Comparison of ENCODE assay signal across 28 mouse cellular contexts in the genomic region with DNA sequence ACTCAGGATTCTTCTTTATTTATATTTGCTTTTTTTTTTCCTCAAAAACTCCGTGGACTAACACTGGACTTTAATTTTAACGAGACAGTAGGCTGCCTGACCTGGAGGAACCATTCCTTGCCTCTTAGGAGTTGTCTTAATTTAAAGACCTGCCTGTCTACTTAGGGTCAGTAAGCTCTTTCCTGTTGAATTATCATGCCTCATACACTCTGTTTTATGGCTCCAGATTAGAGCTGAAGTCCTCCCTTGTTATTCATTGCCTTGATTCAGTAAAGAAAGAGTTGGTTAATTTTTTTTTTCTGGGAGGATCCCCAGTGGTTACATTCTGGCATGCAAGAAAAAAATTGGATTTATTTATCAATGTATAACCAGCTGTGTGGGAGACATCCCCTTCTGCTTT.
DNase-seq lines count a peak whose midpoint lies in the region; ATAC-seq and TF ChIP-seq lines count a peak whose summit lies in the region.
"Had no signal": no experiment of that assay in that cellular context is flagged by ENCODE, and none has a peak within 500 bp of the region (broad histone marks: within the 10 kb centered on the region; RNA-seq: fewer than 3 reads in every experiment).

No protein-coding gene starts in this region.

- DNase-seq in kidney, adult 2 months = peak; percentile 35
- DNase-seq in kidney, postnatal 25 days = no peak
- no peak for DNase-seq in kidney, postnatal 4 days
- no peak for DNase-seq in kidney, postnatal 10 days
- DNase-seq in midbrain, embryonic 11.5 days (ENCODE audit: low spot score, missing footprints) = peak; percentile 39
- DNase-seq in midbrain, embryonic 14.5 days = no peak
- DNase-seq: adrenal gland, adult 2 months; adrenal gland, postnatal 10 days; adrenal gland, postnatal 25 days; B cell, adult 2 months; cerebellum, adult 11 months; cerebellum, adult 18-20 months; cerebellum, adult 8-10 months; cerebellum, adult 9-11 months; cerebellum, postnatal 14 days; cerebellum, postnatal 36 days; embryo, embryonic 11 days had no signal

- H3K4me2 ChIP-seq in kidney, embryonic 14.5 days (replicated peaks; ENCODE audit: low read depth, low read length) = no peak overlapping the region
- peak overlapping the region; percentile 8; the same call in 1 of the 2 replicates for H3K4me2 ChIP-seq in kidney, embryonic 16.5 days (replicated peaks; ENCODE audit: low read depth, low read length)
- H3K4me2 ChIP-seq in midbrain, embryonic 11.5 days = no peak overlapping the region
- no peak overlapping the region for H3K4me2 ChIP-seq in midbrain, embryonic 14.5 days (ENCODE audit: low read length)
- H3K4me2 ChIP-seq: embryonic facial prominence, embryonic 13.5 days; embryonic facial prominence, embryonic 15.5 days; forebrain, embryonic 12.5 days had no signal

- H3K9ac ChIP-seq in kidney, embryonic 14.5 days (ENCODE audit: low read depth, low read length) = no peak overlapping the region
- H3K9ac ChIP-seq in kidney, embryonic 16.5 days (replicated peaks; ENCODE audit: low read length) = no peak overlapping the region
- H3K9ac ChIP-seq in midbrain, embryonic 11.5 days (ENCODE audit: low read length) = no peak overlapping the region
- no peak overlapping the region for H3K9ac ChIP-seq in midbrain, embryonic 14.5 days (replicated peaks; ENCODE audit: low read length)
- H3K9ac ChIP-seq: embryonic facial prominence, embryonic 13.5 days; embryonic facial prominence, embryonic 15.5 days; forebrain, embryonic 12.5 days had no signal

- peak; percentile 49; the same call in 1 of the 2 replicates for ATAC-seq in kidney, embryonic 14.5 days (ENCODE audit: low FRiP score, low TSS enrichment)
- peak; percentile 74 for ATAC-seq in kidney, embryonic 16.5 days (ENCODE audit: low FRiP score, low TSS enrichment)
- ATAC-seq in midbrain, embryonic 11.5 days (ENCODE audit: low FRiP score) = no peak
- no peak for ATAC-seq in midbrain, embryonic 14.5 days (ENCODE audit: low FRiP score, low TSS enrichment)
- ATAC-seq: CD4-positive, CD25-positive, alpha-beta regulatory T cell, adult 4 months; forebrain, embryonic 14.5 days had no signal

- no peak for TF ChIP-seq POLR2A in kidney, adult 2 months (IDR thresholded peaks at IDR 0.05; ENCODE audit: low read depth, low read length)

- H3K9me3 ChIP-seq in kidney, embryonic 14.5 days (ENCODE audit: control insufficient read depth, low read length) = no peaks in the 10 kb centered on the region
- no peaks in the 10 kb centered on the region for H3K9me3 ChIP-seq in kidney, embryonic 16.5 days (ENCODE audit: low read length)
- H3K9me3 ChIP-seq in midbrain, embryonic 11.5 days (ENCODE audit: control insufficient read depth, low read length) = no peaks in the 10 kb centered on the region
- no peaks in the 10 kb centered on the region for H3K9me3 ChIP-seq in midbrain, embryonic 14.5 days (ENCODE audit: control insufficient read depth, low read length)
- H3K9me3 ChIP-seq: embryonic facial prominence, embryonic 13.5 days; embryonic facial prominence, embryonic 15.5 days; forebrain, embryonic 10.5 days; forebrain, embryonic 12.5 days; G1E had no signal

- no peaks in the 10 kb centered on the region for H3K36me3 ChIP-seq in kidney, adult 2 months (ENCODE audit: control insufficient read depth, insufficient read depth, low read length)
- no peaks in the 10 kb centered on the region for H3K36me3 ChIP-seq in kidney, embryonic 14.5 days (ENCODE audit: control insufficient read depth, insufficient read depth, low read length)
- no peaks in the 10 kb centered on the region for H3K36me3 ChIP-seq in kidney, embryonic 16.5 days (ENCODE audit: insufficient read depth, low read length)
- H3K36me3 ChIP-seq in midbrain, embryonic 11.5 days (ENCODE audit: control insufficient read depth, insufficient read depth, low read length) = no peaks in the 10 kb centered on the region
- no peaks in the 10 kb centered on the region for H3K36me3 ChIP-seq in midbrain, embryonic 14.5 days (ENCODE audit: control insufficient read depth, insufficient read depth, low read length)
- H3K36me3 ChIP-seq: embryonic facial prominence, embryonic 13.5 days; embryonic facial prominence, embryonic 15.5 days; forebrain, embryonic 10.5 days; forebrain, embryonic 12.5 days; G1E had no signal

- H3K27me3 ChIP-seq in kidney, adult 2 months (replicated peaks; ENCODE audit: control insufficient read depth, insufficient read depth, low read length) = no peaks in the 10 kb centered on the region
- no peaks in the 10 kb centered on the region for H3K27me3 ChIP-seq in kidney, embryonic 14.5 days (ENCODE audit: control insufficient read depth, insufficient read depth, low read length)
- H3K27me3 ChIP-seq in kidney, embryonic 16.5 days (ENCODE audit: insufficient read depth, low read length) = no peaks in the 10 kb centered on the region
- H3K27me3 ChIP-seq in midbrain, embryonic 11.5 days (ENCODE audit: control insufficient read depth, insufficient read depth, low read length) = no peaks in the 10 kb centered on the region
- H3K27me3 ChIP-seq in midbrain, embryonic 14.5 days (ENCODE audit: control insufficient read depth, insufficient read depth, low read length) = no peaks in the 10 kb centered on the region
- H3K27me3 ChIP-seq: CH12.LX; embryonic facial prominence, embryonic 13.5 days; embryonic facial prominence, embryonic 15.5 days; forebrain, embryonic 12.5 days had no signal

- WGBS in kidney, adult 2 months = 13% methylated on average over 2 of the region's 2 CpGs
- 11% methylated on average over 2 of the region's 2 CpGs for WGBS in kidney, embryonic 14.5 days
- WGBS in kidney, embryonic 16.5 days = 13% methylated on average over 2 of the region's 2 CpGs
- WGBS in midbrain, embryonic 11.5 days = 74% methylated on average over 2 of the region's 2 CpGs
- 64% methylated on average over 2 of the region's 2 CpGs for WGBS in midbrain, embryonic 14.5 days

- H3K27ac ChIP-seq in kidney, adult 2 months (ENCODE audit: insufficient read depth, low read depth, low read length) = no peak overlapping the region
- no peak overlapping the region for H3K27ac ChIP-seq in kidney, embryonic 14.5 days (ENCODE audit: low read depth, low read length)
- H3K27ac ChIP-seq in kidney, embryonic 16.5 days (ENCODE audit: low read length) = peak overlapping the region; percentile 41; the same call in 1 of the 2 replicates
- H3K27ac ChIP-seq in midbrain, embryonic 11.5 days (ENCODE audit: low read depth, low read length) = no peak overlapping the region
- no peak overlapping the region for H3K27ac ChIP-seq in midbrain, embryonic 14.5 days (replicated peaks; ENCODE audit: low read depth, low read length)
- H3K27ac ChIP-seq: embryonic facial prominence, embryonic 13.5 days; embryonic facial prominence, embryonic 15.5 days; forebrain, embryonic 10.5 days; forebrain, embryonic 12.5 days had no signal

- no peaks in the 10 kb centered on the region for H3K4me1 ChIP-seq in kidney, adult 2 months (ENCODE audit: control insufficient read depth, insufficient read depth, low read length)
- H3K4me1 ChIP-seq in kidney, embryonic 14.5 days (ENCODE audit: control insufficient read depth, insufficient read depth, low read length) = no peaks in the 10 kb centered on the region
- no peaks in the 10 kb centered on the region for H3K4me1 ChIP-seq in kidney, embryonic 16.5 days (ENCODE audit: insufficient read depth, low read length)
- H3K4me1 ChIP-seq in midbrain, embryonic 11.5 days (ENCODE audit: control insufficient read depth, insufficient read depth, low read length) = no peaks in the 10 kb centered on the region
- no peaks in the 10 kb centered on the region for H3K4me1 ChIP-seq in midbrain, embryonic 14.5 days (ENCODE audit: control insufficient read depth, insufficient read depth, low read length)
- H3K4me1 ChIP-seq: embryonic facial prominence, embryonic 13.5 days; embryonic facial prominence, embryonic 15.5 days; forebrain, embryonic 10.5 days; forebrain, embryonic 12.5 days had no signal

- H3K4me3 ChIP-seq in kidney, adult 2 months (ENCODE audit: insufficient read depth, low read depth, low read length) = no peak overlapping the region
- H3K4me3 ChIP-seq in kidney, embryonic 14.5 days (ENCODE audit: low read length) = no peak overlapping the region
- H3K4me3 ChIP-seq in kidney, embryonic 16.5 days (ENCODE audit: low read length) = 0 out of 2 replicates have a peak overlapping the region, but pooled peaks have one; percentile 12
- H3K4me3 ChIP-seq in midbrain, embryonic 11.5 days (ENCODE audit: low read depth, low read length) = no peak overlapping the region
- H3K4me3 ChIP-seq in midbrain, embryonic 14.5 days (replicated peaks; ENCODE audit: low read depth, low read length) = no peak overlapping the region
- H3K4me3 ChIP-seq: embryonic facial prominence, embryonic 13.5 days; embryonic facial prominence, embryonic 15.5 days; erythroblast, embryonic 14.5 days; forebrain, embryonic 10.5 days; forebrain, embryonic 12.5 days had no signal

- TF ChIP-seq CTCF in kidney, adult 2 months (conservative IDR thresholded peaks at IDR 0.05; ENCODE audit: insufficient read depth, insufficient read length, low read depth, low read length) = no peak

Comparison
In these comparisons a context has a peak if more than half of its experiments do, and no peak if none do; other contexts are left out.
1. DNase-seq: peak in kidney, adult 2 months (single experiment) and midbrain, embryonic 11.5 days (single experiment); none in kidney, postnatal 25 days (0 of 2), kidney, postnatal 4 days (0 of 2), kidney, postnatal 10 days (single experiment) and midbrain, embryonic 14.5 days (single experiment).
2. ATAC-seq: peak in kidney, embryonic 14.5 days (single experiment) and kidney, embryonic 16.5 days (single experiment); none in midbrain, embryonic 11.5 days (single experiment) and midbrain, embryonic 14.5 days (single experiment).